Comparison of ENCODE assay signal across 8 mouse cellular contexts in genomic region chrX:74115511-74115910, GRCm38 (mm10). TPM values are rescaled to one million over a fixed set of nuclear protein-coding genes. Genes with fewer than 3 reads are reported as not detected.
DNase-seq lines count a peak whose midpoint lies in the region; ATAC-seq and TF ChIP-seq lines count a peak whose summit lies in the region.

No protein-coding gene starts in this region.

- TF ChIP-seq CTCF in MEL (IDR thresholded peaks at IDR 0.05 in 2 of 3, conservative IDR thresholded peaks at IDR 0.05 in 1 of 3; ENCODE audit: control insufficient read depth in 1 of 3, insufficient read depth in 1 of 3, low read depth in 2 of 3, low read length in 3 of 3, poor library complexity in 1 of 3, severe bottlenecking in 1 of 3) = peak; percentile 35 to 73 (median 61); a peak in 5 of 6 replicates
- TF ChIP-seq CTCF in forebrain, postnatal 0 days (IDR thresholded peaks at IDR 0.05; ENCODE audit: low read depth) = peak; percentile 64

- H3K9me3 ChIP-seq in MEL (replicated peaks; ENCODE audit: insufficient read depth, low read length) = no peaks in the 10 kb centered on the region
- H3K9me3 ChIP-seq in forebrain, postnatal 0 days (ENCODE audit: low read length) = no peaks in the 10 kb centered on the region
- no peaks in the 10 kb centered on the region for H3K9me3 ChIP-seq in lung, embryonic 15.5 days

- peak overlapping the region; percentile 68 to 96 for H3K4me3 ChIP-seq in MEL (ENCODE audit: control insufficient read depth in 1 of 2, insufficient read depth in 1 of 2, low read depth in 2 of 2, low read length in 2 of 2)
- H3K4me3 ChIP-seq in forebrain, postnatal 0 days (ENCODE audit: low read depth, low read length) = peak overlapping the region; percentile 24
- H3K4me3 ChIP-seq in lung, embryonic 15.5 days = peak overlapping the region; percentile 32

- H3K79me2 ChIP-seq in MEL (ENCODE audit: control insufficient read depth, insufficient read depth, low read length, poor library complexity) = no peaks in the 10 kb centered on the region

- TF ChIP-seq RAD21 in MEL (IDR thresholded peaks at IDR 0.05; ENCODE audit: low read depth, low read length) = peak; percentile 62

- no peak for TF ChIP-seq POLR2A in MEL (IDR thresholded peaks at IDR 0.05; ENCODE audit: control insufficient read depth in 1 of 2, insufficient read depth in 1 of 2, low read depth in 1 of 2, low read length in 2 of 2, poor library complexity in 1 of 2)

- no peaks in the 10 kb centered on the region for H3K27me3 ChIP-seq in MEL (ENCODE audit: control insufficient read depth in 1 of 2, insufficient read depth in 2 of 2, low read length in 2 of 2)
- no peaks in the 10 kb centered on the region for H3K27me3 ChIP-seq in forebrain, postnatal 0 days (ENCODE audit: insufficient read depth, low read length)
- no peaks in the 10 kb centered on the region for H3K27me3 ChIP-seq in lung, embryonic 15.5 days

- H3K27ac ChIP-seq in MEL (ENCODE audit: control insufficient read depth, low read depth, low read length) = peak overlapping the region; percentile 52
- H3K27ac ChIP-seq in forebrain, postnatal 0 days (ENCODE audit: low read depth, low read length) = no peak overlapping the region
- H3K27ac ChIP-seq in lung, embryonic 15.5 days = no peak overlapping the region

- peak overlapping the region; percentile 24; the same call in 1 of the 2 replicates for H3K4me2 ChIP-seq in forebrain, postnatal 0 days (ENCODE audit: low read depth)
- peak overlapping the region; percentile 45 for H3K4me2 ChIP-seq in lung, embryonic 15.5 days

- WGBS in forebrain, postnatal 0 days = 25% methylated on average over 10 of the region's 10 CpGs
- 20% methylated on average over 10 of the region's 10 CpGs for WGBS in lung, embryonic 15.5 days

- peak; percentile 85 for ATAC-seq in forebrain, postnatal 0 days
- 0 out of 2 replicates have a peak, but pooled peaks have one; percentile 59 for ATAC-seq in lung, embryonic 15.5 days (ENCODE audit: borderline replicate concordance, extremely low read depth, low FRiP score, low TSS enrichment)

- H3K36me3 ChIP-seq in MEL (ENCODE audit: control insufficient read depth in 1 of 2, insufficient read depth in 2 of 2, low read length in 2 of 2) = no peaks in the 10 kb centered on the region
- no peaks in the 10 kb centered on the region for H3K36me3 ChIP-seq in forebrain, postnatal 0 days (ENCODE audit: insufficient read depth)
- H3K36me3 ChIP-seq in lung, embryonic 15.5 days = no peaks in the 10 kb centered on the region

- no peaks in the 10 kb centered on the region; a peak in 1 of 4 replicates for H3K4me1 ChIP-seq in MEL (ENCODE audit: control insufficient read depth in 1 of 2, insufficient read depth in 2 of 2, low read length in 2 of 2)
- H3K4me1 ChIP-seq in forebrain, postnatal 0 days (ENCODE audit: insufficient read depth) = no peaks in the 10 kb centered on the region
- H3K4me1 ChIP-seq in lung, embryonic 15.5 days = no peaks in the 10 kb centered on the region

- no peak for TF ChIP-seq EP300 in MEL (IDR thresholded peaks at IDR 0.05; ENCODE audit: low read depth in 1 of 2, low read length in 2 of 2)

- peak; percentile 73 for DNase-seq in MEL (ENCODE audit: low read depth, low spot score)
- DNase-seq in cerebellum, adult 18-20 months = peak; percentile 71 to 74
- DNase-seq in forebrain, postnatal 0 days = peak; percentile 62
- DNase-seq in heart, postnatal 4 days = peak; percentile 61
- peak; percentile 13 to 47 for DNase-seq in layer of hippocampus, adult 8-10 months (ENCODE audit: low spot score in 2 of 2)
- DNase-seq in ovary, postnatal 10 days (ENCODE audit: low spot score) = peak; percentile 6
- DNase-seq in thymus, postnatal 10 days (ENCODE audit: low spot score in 2 of 2) = peak; percentile 31 to 67

- H3K9ac ChIP-seq in MEL (ENCODE audit: control insufficient read depth, low read depth, low read length, poor library complexity, severe bottlenecking) = peak overlapping the region; percentile 72
- no peak overlapping the region for H3K9ac ChIP-seq in forebrain, postnatal 0 days
- no peak overlapping the region for H3K9ac ChIP-seq in lung, embryonic 15.5 days

TF ChIP-seq in MEL, 35 proteins besides CTCF, POLR2A, EP300 and RAD21 (continues in another document):
- no peak for TF ChIP-seq NELFE (IDR thresholded peaks at IDR 0.05; ENCODE audit: low read depth, low read length)
- no peak for TF ChIP-seq HCFC1 (IDR thresholded peaks at IDR 0.05; ENCODE audit: low read depth, low read length)
- no peak for TF ChIP-seq CHD2 (IDR thresholded peaks at IDR 0.05; ENCODE audit: low read length)
- TF ChIP-seq MAZ (IDR thresholded peaks at IDR 0.05; ENCODE audit: low read depth, low read length) = no peak
- no peak for TF ChIP-seq ZMIZ1 (IDR thresholded peaks at IDR 0.05; ENCODE audit: low read depth, low read length)
- no peak for TF ChIP-seq GABPA (IDR thresholded peaks at IDR 0.05; ENCODE audit: low read depth, low read length)
- no peak for TF ChIP-seq CHD1 (IDR thresholded peaks at IDR 0.05; ENCODE audit: low read depth, low read length)
- no peak for TF ChIP-seq UBTF (IDR thresholded peaks at IDR 0.05; ENCODE audit: borderline replicate concordance, insufficient read depth, low read depth, low read length)
- no peak for TF ChIP-seq MYB (IDR thresholded peaks at IDR 0.05; ENCODE audit: low read depth, low read length)
- no peak for TF ChIP-seq ETS1 (IDR thresholded peaks at IDR 0.05; ENCODE audit: low read depth, low read length)
- TF ChIP-seq KAT2A (conservative IDR thresholded peaks at IDR 0.05; ENCODE audit: low read depth, low read length) = no peak
- TF ChIP-seq POLR2AphosphoS2 (IDR thresholded peaks at IDR 0.05; ENCODE audit: low read length) = no peak
- no peak for TF ChIP-seq BHLHE40 (IDR thresholded peaks at IDR 0.05; ENCODE audit: borderline replicate concordance, low read depth, low read length)
- no peak for TF ChIP-seq NRF1 (IDR thresholded peaks at IDR 0.05; ENCODE audit: insufficient read depth, low read depth, low read length, poor library complexity, severe bottlenecking)
- TF ChIP-seq POLR2AphosphoS5 (IDR thresholded peaks at IDR 0.05; ENCODE audit: borderline replicate concordance, low read depth, low read length) = no peak
- TF ChIP-seq ZNF384 (IDR thresholded peaks at IDR 0.05; ENCODE audit: low read depth, low read length) = peak; percentile 20; the same call in 1 of the 2 replicates
- TF ChIP-seq SIN3A (IDR thresholded peaks at IDR 0.05; ENCODE audit: low read length) = peak; percentile 28; the same call in 1 of the 2 replicates
- TF ChIP-seq JUND (IDR thresholded peaks at IDR 0.05; ENCODE audit: low read depth, low read length) = no peak
- TF ChIP-seq RCOR1 (IDR thresholded peaks at IDR 0.05; ENCODE audit: low read depth, low read length) = no peak
- peak; percentile 60 for TF ChIP-seq ZC3H11A (IDR thresholded peaks at IDR 0.05; ENCODE audit: low read depth, low read length)
- peak; percentile 50; the same call in 1 of the 2 replicates for TF ChIP-seq TBP (IDR thresholded peaks at IDR 0.05; ENCODE audit: low read depth, low read length)
- TF ChIP-seq SMC3 (IDR thresholded peaks at IDR 0.05; ENCODE audit: low read depth, low read length) = peak; percentile 58
- no peak for TF ChIP-seq MAX (IDR thresholded peaks at IDR 0.05; ENCODE audit: low read length)
- TF ChIP-seq ELF1 (IDR thresholded peaks at IDR 0.05; ENCODE audit: low read depth, low read length) = 0 out of 2 replicates have a peak, but pooled peaks have one; percentile 31
- no peak for TF ChIP-seq MEF2A (IDR thresholded peaks at IDR 0.05; ENCODE audit: extremely low read depth, insufficient replicate concordance, low read depth, low read length, poor library complexity, severe bottlenecking)
- TF ChIP-seq MXI1 (IDR thresholded peaks at IDR 0.05; ENCODE audit: low read depth, low read length) = 0 out of 2 replicates have a peak, but pooled peaks have one; percentile 31
- no peak for TF ChIP-seq E2F4 (IDR thresholded peaks at IDR 0.05; ENCODE audit: borderline replicate concordance, low read depth, low read length)
- no peak for TF ChIP-seq ZKSCAN1 (IDR thresholded peaks at IDR 0.05; ENCODE audit: low read depth, low read length)
- TF ChIP-seq MYC (IDR thresholded peaks at IDR 0.05; ENCODE audit: low read depth, low read length) = no peak
- no peak for TF ChIP-seq MAFK (IDR thresholded peaks at IDR 0.05; ENCODE audit: borderline replicate concordance, low read depth, low read length)
- TF ChIP-seq TAL1 (IDR thresholded peaks at IDR 0.05; ENCODE audit: low read length) = no peak

RNA-seq across cellular contexts. Expression of gene Opn1mw, which starts 11.8 kb away (rescaled TPM):
- total RNA-seq in MEL (2012; rRNA removed) = not detected in 2 replicates
- polyA plus RNA-seq in MEL (2012; ENCODE audit: insufficient read depth in 1 of 2, insufficient read length in 2 of 2, low read depth in 1 of 2, low replicate concordance in 2 of 2, missing spikeins in 1 of 2) = not detected
- not detected in 2 replicates for total RNA-seq in forebrain, postnatal 0 days (2014; rRNA removed)
- polyA plus RNA-seq in forebrain, postnatal 0 days (2015; fragmentation: Nextera tagmentation; extraction: Ambion mirVana) = not detected in 2 replicates
- not detected for total RNA-seq in heart, postnatal 4 days (2021)
- under 1 TPM in 2 of 4 experiments, not detected in 2; 0.45 to 0.83 TPM for total RNA-seq in layer of hippocampus, adult 8-10 months (2022)
- not detected in 2 replicates for polyA plus RNA-seq in lung, embryonic 15.5 days (2015; fragmentation: Nextera tagmentation; extraction: Ambion mirVana)

RNA-seq across cellular contexts. Expression of gene Mecp2, which starts 19.7 kb away (rescaled TPM):
- total RNA-seq in MEL (2012; rRNA removed) = 12.5 and 16.2 TPM in 2 replicates
- polyA plus RNA-seq in MEL (2012; ENCODE audit: insufficient read depth in 1 of 2, insufficient read length in 2 of 2, low read depth in 1 of 2, low replicate concordance in 2 of 2, missing spikeins in 1 of 2) = 10 to 100 TPM in 1 of 2 experiments, not detected in 1; 20.7 TPM
- 56.7 and 80.9 TPM in 2 replicates for total RNA-seq in forebrain, postnatal 0 days (2014; rRNA removed)
- 11.4 and 12.4 TPM in 2 replicates for polyA plus RNA-seq in forebrain, postnatal 0 days (2015; fragmentation: Nextera tagmentation; extraction: Ambion mirVana)
- 10 to 100 TPM; 37.6 to 39.6 TPM for total RNA-seq in heart, postnatal 4 days (2021)
- 10 to 100 TPM; 85.8 to 96.1 (median 91.7) TPM for total RNA-seq in layer of hippocampus, adult 8-10 months (2022)
- 13.1 and 15.1 TPM in 2 replicates for polyA plus RNA-seq in lung, embryonic 15.5 days (2015; fragmentation: Nextera tagmentation; extraction: Ambion mirVana)

RNA-seq across cellular contexts. Expression of gene Tex28, which starts 52.1 kb away (rescaled TPM):
- total RNA-seq in MEL (2012; rRNA removed) = not detected in 2 replicates
- polyA plus RNA-seq in MEL (2012; ENCODE audit: insufficient read depth in 1 of 2, insufficient read length in 2 of 2, low read depth in 1 of 2, low replicate concordance in 2 of 2, missing spikeins in 1 of 2) = not detected
- not detected in 2 replicates for total RNA-seq in forebrain, postnatal 0 days (2014; rRNA removed)
- polyA plus RNA-seq in forebrain, postnatal 0 days (2015; fragmentation: Nextera tagmentation; extraction: Ambion mirVana) = not detected in 2 replicates
- total RNA-seq in heart, postnatal 4 days (2021) = not detected
- total RNA-seq in layer of hippocampus, adult 8-10 months (2022) = not detected
- not detected in 2 replicates for polyA plus RNA-seq in lung, embryonic 15.5 days (2015; fragmentation: Nextera tagmentation; extraction: Ambion mirVana)

Comparison
In these comparisons a context has a peak if more than half of its experiments do, and no peak if none do; other contexts are left out.
1. DNase-seq: peak in every context shown above with its lines; median percentile 73 in MEL; 72 in cerebellum, adult 18-20 months; 62 in forebrain, postnatal 0 days; 61 in heart, postnatal 4 days; 49 in thymus, postnatal 10 days; 30 in layer of hippocampus, adult 8-10 months; 6 in ovary, postnatal 10 days.
2. H3K4me3 ChIP-seq: peak in every context shown above with its lines; median percentile 82 in MEL; 32 in lung, embryonic 15.5 days; 24 in forebrain, postnatal 0 days.